Mouse (Mus musculus): Measurements from ENCODE around the gene Pkd1l2.
A peak's percentile ranks its signal among the peaks of the same experiment; 100 is the strongest.

Pkd1l2 gene

GRCm38 (mm10) chr8:117082399-117082872 lies at the start of gene Pkd1l2:
TSS of gene Pkd1l2 (minus strand) at chr8:117082449.
- DNase-seq, result no peak

DNA sequence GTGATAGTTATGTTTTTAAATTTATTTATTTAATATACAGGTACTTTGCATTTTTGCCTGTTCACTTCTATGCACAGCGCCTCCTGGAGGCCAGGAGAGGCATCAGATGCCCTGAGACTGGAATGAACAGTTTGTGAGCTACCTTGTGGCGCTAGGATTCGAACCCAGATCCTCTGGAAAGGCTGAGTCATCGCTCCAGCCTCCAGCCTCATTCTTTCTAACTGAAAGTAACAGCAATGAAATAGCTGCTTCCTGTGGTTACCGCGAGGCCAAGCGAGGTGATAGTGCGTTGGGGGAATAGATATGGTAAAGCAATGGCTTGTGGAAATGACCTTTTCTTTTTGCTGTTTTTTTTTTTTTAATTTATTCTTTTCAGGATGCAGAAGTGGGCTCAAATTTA lies 44.8 kb upstream of the Pkd1l2 start:
- DNase-seq, result no peak

GRCm38 (mm10) chr8:117126411-117126810 lies 44.2 kb upstream of the Pkd1l2 start:
- no peak for DNase-seq

DNA sequence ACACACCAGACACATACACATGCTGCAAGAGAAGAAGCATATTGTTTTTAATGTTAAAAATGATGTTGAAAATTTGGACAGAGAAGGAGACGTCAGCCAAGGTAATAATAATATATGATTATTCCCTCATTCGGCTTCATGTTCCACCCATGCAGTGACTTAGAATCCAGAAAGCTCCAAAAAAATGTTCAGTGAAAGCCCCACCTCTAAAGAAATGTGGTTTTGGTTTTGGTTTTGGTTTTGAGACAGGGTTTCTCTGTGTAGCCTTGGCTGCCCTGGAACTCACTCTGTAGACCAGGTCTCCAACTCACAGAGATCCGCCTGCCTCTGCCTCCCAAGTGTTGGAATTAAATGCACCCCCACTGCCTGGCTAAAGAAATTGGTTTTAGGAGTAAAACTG lies 43.6 kb upstream of the Pkd1l2 start:
- no peak for DNase-seq

- no peak for DNase-seq
These were observed 41.8 kb upstream of the Pkd1l2 start for GRCm38 (mm10) chr8:117123850-117124633.

DNA sequence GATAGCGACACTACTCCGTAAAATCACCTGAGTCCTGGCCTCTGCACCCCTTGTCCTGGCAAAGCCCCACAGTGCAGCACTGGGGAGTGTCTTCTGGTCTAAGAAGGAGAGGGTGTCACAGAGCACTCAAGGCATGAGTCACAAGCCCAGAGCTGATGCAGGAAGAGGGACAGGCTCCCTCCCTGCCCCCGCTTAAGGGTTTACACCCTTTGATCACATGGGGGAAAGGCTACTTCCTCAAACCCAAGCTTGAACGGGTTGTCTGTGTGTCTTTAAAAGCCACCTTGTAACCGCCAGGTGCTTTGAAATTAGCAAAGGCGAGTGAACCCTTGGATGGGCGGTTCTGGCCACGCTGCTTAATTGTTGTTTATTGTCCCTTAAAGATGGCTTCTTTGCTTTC lies 39.0 kb upstream of the Pkd1l2 start:
- DNase-seq, result no peak

- DNase-seq, result no peak
These were observed 36.2 kb upstream of the Pkd1l2 start for GRCm38 (mm10) chr8:117118409-117118808.

GRCm38 (mm10) chr8:117116534-117116933 lies 34.3 kb upstream of the Pkd1l2 start:
- no peak for DNase-seq

DNA sequence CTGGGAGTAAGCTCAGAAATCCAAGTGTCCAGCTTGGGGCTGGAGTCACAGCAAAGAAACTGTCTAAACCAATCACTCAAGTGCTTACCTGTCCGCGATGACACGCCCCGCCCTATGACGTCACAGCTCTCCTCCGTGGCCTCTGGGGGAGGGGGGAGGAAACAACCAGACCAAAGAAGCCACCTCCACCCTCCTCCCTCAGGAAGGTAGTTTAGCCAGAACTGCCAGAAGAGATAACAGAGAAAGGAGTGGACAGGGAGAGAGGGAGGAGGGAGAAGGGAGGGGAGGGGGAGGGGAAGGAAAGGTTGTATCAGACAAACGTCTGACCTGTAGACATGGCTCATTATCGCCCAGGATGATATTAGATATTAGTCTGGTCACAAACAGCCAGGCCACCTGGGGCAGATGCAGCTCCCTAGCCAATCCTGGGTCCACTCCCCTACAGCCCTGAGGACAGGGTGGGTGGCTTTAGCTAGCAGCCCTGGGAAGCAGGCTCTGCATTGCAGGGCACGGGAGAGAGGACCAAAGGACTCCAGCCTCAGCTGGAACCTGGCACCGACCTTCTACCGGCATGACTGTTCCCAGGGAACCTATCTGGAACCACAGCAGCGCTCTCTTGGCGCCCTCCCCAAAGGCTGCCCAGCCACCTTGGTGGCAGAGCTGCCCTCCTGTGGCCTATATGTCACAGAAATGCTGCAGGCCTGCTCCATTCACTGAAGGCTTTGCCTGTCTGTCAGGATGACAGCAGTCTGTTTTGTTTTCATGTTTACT lies 33.6 kb upstream of the Pkd1l2 start:
- DNase-seq, result peak; percentile 52

DNA sequence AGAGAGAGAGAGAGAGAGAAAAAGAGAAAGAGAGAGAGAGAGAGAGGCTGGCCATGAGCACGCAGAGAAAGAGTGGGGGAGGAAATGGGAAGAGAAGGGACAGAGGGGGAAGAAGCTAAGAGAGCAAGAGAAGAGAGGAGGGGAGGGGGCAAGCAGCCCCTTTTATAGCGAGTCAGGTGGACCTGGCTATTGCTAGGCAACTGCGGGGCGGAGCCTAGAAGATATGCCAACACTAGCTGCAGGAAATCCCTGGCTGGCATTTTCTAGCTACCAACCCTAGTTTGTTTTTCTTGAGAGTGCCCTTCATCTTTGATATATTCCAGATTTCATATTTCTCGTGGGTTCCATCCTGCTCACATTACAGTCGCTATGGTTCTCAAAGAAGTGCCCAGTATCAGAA lies 32.8 kb upstream of the Pkd1l2 start:
- DNase-seq, result no peak

GRCm38 (mm10) chr8:117112261-117112660 lies 30.0 kb upstream of the Pkd1l2 start:
- no peak for DNase-seq

DNA sequence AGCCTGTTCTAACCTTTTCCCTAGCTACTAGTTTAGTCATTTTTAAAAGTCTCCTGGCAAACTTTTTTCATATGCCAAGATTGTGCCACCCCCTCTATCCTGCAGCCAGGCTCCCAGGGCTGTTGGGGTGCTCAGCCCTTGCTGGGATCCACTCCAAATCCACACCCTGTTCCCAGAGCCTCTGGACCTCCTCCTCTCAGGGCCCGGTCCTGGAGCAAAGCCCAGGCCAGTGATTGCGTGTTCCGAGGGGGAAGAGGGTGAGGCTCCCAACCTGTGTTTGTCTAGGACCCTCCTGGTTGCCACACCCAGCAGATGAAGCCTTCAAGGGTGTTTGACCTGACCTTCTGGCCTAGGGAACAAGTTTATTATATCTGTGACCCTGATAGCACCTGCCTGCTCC lies 29.4 kb upstream of the Pkd1l2 start:
- no peak for DNase-seq

DNA sequence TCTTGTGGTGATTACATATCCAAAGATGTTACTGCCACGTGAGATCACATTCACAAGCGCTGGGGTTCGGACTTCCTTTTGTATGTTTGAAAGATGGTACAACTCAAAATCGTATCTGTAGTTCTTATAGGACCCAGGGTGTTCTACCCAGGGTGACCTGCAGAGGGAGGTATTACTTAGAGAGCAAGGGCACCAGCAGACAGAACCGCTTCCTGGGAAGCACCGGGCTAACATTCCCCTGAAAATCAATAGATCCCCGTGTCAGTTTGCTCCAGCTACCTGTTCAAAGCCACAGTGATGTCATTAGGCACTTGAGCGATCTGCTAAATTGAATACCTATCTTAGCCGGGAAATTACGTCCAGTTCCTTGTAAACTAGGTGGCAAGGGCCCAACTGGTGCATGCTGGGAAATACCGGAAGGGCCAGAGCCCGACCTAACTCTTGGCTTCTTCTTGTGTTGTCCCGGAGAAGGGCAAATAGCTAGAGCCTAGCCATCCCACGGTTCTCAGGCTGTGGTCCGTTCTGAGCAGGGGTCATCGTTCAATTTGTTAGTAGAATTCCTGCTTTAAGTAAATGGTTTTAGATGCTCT lies 27.6 kb upstream of the Pkd1l2 start:
- DNase-seq, result no peak

- DNase-seq, result no peak
These were observed 26.9 kb upstream of the Pkd1l2 start for GRCm38 (mm10) chr8:117109018-117109711.

DNA sequence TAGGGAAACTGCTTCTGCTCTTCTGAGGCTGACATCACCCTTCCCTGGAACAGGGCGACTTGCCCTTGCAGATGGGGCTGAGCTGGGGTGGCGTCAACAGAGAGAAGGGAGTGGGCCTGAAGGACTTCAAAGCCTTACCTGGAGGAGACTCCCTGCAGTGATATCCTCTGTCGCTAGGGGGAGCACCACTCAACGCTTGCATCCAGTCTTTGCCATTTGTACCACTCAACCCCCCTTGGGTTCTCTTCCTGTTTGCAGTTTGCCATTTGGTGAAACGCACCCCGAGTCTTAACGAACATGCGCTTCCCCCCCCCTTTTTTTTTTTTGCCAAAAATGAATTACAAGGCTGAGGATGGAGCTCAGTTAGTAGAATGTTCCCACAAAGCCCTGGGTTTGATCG lies 25.3 kb upstream of the Pkd1l2 start:
- peak; percentile 40 for DNase-seq

DNA sequence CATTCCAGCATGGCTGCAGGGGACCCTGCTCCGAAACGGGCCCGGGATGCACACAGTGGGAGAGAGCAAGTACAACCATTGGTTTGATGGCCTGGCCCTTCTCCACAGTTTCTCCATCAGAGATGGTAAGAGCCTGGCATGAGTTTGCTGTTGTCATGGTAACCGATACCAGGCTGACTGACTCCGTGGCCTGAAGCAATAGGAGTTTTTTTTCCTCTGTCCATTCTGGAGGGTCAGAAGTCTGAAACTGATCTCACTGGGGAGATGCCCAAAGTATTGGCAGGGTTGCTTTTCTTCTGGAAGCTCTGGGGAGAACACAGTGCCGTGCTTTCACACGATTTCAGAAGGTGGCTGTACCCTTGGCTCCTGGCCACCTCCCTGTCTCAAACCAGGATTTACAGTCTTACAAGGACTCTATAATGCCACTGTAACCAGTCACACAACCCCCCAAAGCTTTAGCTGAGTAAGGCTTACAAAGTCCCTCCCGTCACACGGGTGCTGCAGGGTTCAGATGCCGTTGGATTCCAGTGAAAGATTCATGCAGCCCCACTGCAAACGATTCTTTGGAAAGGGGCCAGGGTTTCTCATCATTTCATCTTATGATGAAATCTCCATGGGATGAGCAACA lies 15.4 kb upstream of the Pkd1l2 start:
- peak; percentile 18 for DNase-seq

GRCm38 (mm10) chr8:117097051-117097563 lies 14.9 kb upstream of the Pkd1l2 start:
- no peak for DNase-seq

- no peak for DNase-seq
These were observed 13.4 kb upstream of the Pkd1l2 start, which contains the start of gene Bco1 for GRCm38 (mm10) chr8:117095647-117096046. TSS of gene Bco1 (plus strand) at chr8:117095854.

- DNase-seq, result no peak
These were observed 11.8 kb upstream of the Pkd1l2 start for GRCm38 (mm10) chr8:117094053-117094452.

DNA sequence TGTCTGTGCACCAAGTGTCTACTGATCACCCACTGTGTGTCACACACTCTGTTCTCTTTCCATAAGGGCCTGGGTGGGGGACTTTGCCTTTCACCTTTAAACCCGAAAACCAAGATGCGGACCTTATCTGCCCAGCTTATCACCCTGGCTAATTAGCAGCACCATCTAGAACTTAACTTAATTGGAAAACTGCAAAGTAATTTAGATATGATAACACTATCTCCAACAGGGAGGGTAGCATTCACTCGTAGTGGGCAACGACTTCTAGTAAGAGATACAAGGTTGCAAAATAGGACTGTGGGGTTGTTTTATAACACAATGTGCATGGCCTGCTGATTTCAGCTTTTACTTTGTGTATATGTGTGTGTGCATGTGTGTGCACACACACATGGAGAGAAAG lies 7.6 kb upstream of the Pkd1l2 start:
- DNase-seq, result no peak

GRCm38 (mm10) chr8:117087036-117087435 lies 4.8 kb upstream of the Pkd1l2 start:
- no peak for DNase-seq

- no peak for DNase-seq
These were observed 3.3 kb upstream of the Pkd1l2 start for GRCm38 (mm10) chr8:117085521-117085920.

Data from cerebellum, adult 9-11 months (tissue).